Mouse (Mus musculus) small intestine, adult 2 months (tissue): ENCODE results near the gene Mpped2.

Source experiments
- CTCF ChIP-seq: fragments of 200-500 bp; IDR thresholded peaks from 2 replicates; pipeline ENCODE4 v1.5.1; 2012; ENCODE audit warnings: low read depth, mild to moderate bottlenecking, control low read depth, inconsistent platforms, low read length, moderate library complexity, mixed read lengths; ENCODE audit not compliant: insufficient replicate concordance, insufficient read length; ENCODE audit errors: extremely low read depth
- POLR2A ChIP-seq: fragments of 200-500 bp; IDR thresholded peaks from 2 replicates; pipeline ENCODE4 v1.6.1; 2012; ENCODE audit warnings: low read depth, mild to moderate bottlenecking, control low read depth, inconsistent platforms, low read length, moderate library complexity

DNA sequence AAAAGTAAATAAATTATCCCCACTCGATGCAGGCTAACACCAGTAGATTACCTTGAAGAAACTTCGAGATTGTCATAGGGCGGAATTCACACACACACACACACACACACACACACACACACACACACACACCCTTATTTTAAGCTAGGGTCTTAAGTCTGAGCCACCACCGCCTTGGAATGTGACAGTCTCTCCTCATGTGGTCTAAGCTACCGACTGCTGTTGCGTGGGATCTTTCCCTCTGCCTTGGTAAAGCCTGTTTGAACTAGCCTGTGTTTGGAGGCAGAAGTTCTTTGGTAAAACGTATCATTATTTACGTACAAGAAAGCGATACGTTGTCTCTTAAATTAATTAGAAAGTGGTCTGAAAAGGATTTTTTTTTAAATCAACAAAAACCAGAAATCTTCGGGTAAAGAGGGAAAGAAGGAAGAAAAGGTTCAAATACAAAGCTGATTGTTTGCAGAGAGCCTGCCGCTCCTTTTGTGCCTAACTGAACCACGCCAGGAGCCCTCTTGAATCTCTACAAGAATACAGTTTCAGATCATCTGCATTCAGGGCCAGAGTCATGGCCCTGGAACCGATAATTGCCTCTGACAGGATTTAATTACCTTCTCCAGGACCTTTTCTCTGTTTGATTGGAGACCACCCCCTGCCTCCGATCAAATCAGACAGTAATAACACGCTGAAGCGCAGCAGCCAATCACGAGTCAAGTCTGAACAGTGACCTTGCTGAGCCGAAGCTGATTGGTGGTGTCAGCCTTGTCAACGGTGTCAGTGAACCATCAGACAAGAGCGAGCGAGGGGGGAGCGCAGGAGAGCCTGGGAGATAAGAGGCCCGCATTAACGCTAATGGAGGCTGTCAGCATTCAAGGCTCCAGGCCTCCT, 43.1 kb upstream of the Mpped2 start:
- TF ChIP-seq CTCF (no peak), POLR2A (no peak)
